Mouse (Mus musculus) bone marrow macrophage, adult 2 months (primary cell): ENCODE measurements around the gene Ngb. TPM values are rescaled to one million over a fixed set of nuclear protein-coding genes. Genes with fewer than 3 reads are reported as not detected.

Experiments used
- H3K27ac ChIP-seq: 2 replicates; pipeline ENCODE4 v1.5.1; 2012; ENCODE audit warnings: low read depth, low read length; ENCODE audit not compliant: insufficient read depth
- H3K4me1 ChIP-seq: 2 replicates; pipeline ENCODE4 v1.6.1; 2012; ENCODE audit warnings: low read length; ENCODE audit not compliant: control insufficient read depth, insufficient read depth
- H3K4me3 ChIP-seq: 2 replicates; pipeline ENCODE4 v1.5.1; 2012; ENCODE audit warnings: mild to moderate bottlenecking, low read length, moderate library complexity; ENCODE audit not compliant: insufficient read depth
- CTCF ChIP-seq: IDR thresholded peaks from 2 replicates; pipeline ENCODE4 v1.5.1; 2012; ENCODE audit warnings: low read depth, mild to moderate bottlenecking, low read length, moderate library complexity
- POLR2A ChIP-seq: IDR thresholded peaks from 2 replicates; pipeline ENCODE4 v1.6.1; 2012; ENCODE audit warnings: mild to moderate bottlenecking, low read depth, low read length, borderline replicate concordance
- polyA plus RNA-seq: library from polyadenylated mRNA; stranded (reverse); fragments of >200 nt; gene quantifications from 2 replicates; pipeline ENCODE4 v1.2.4, GENCODE M21; 2012; ENCODE audit not compliant: missing spikeins, insufficient read depth, insufficient read length

The Ngb gene
- polyA plus RNA-seq, 1 experiment: not detected

GRCm38 (mm10) chr12:87100331-87100730, 2.0 kb downstream of the Ngb start:
- H3K27ac ChIP-seq: no peak overlapping the region
- H3K4me1 ChIP-seq: no peaks in the 10 kb centered on the region
- H3K4me3 ChIP-seq: no peak overlapping the region
- no peak for TF ChIP-seq CTCF

- H3K4me3 ChIP-seq: no peak overlapping the region
- no peak overlapping the region for H3K27ac ChIP-seq
- TF ChIP-seq POLR2A: no peak
- H3K4me1 ChIP-seq: no peaks in the 10 kb centered on the region
These were observed 8.7 kb downstream of the Ngb start for GRCm38 (mm10) chr12:87093671-87094070.

- Histone ChIP-seq H3K4me1 (no peaks in the 10 kb centered on the region), H3K27ac (no peak overlapping the region), H3K4me3 (no peak overlapping the region)
- TF ChIP-seq CTCF (no peak), POLR2A (no peak)
These were observed 9.1 kb downstream of the Ngb start for GRCm38 (mm10) chr12:87093249-87093648.

- Histone ChIP-seq H3K4me3 (no peak overlapping the region), H3K4me1 (no peaks in the 10 kb centered on the region), H3K27ac (no peak overlapping the region)
- TF ChIP-seq POLR2A (no peak), CTCF (no peak)
These were observed 10.4 kb downstream of the Ngb start for GRCm38 (mm10) chr12:87091916-87092315.

GRCm38 (mm10) chr12:87089701-87090100, 12.6 kb downstream of the Ngb start:
- no peak overlapping the region for H3K27ac ChIP-seq
- no peaks in the 10 kb centered on the region for H3K4me1 ChIP-seq
- H3K4me3 ChIP-seq: no peak overlapping the region
- TF ChIP-seq POLR2A: no peak
- no peak for TF ChIP-seq CTCF

GRCm38 (mm10) chr12:87089255-87089654, 13.1 kb downstream of the Ngb start:
- H3K27ac ChIP-seq: no peak overlapping the region
- no peak overlapping the region for H3K4me3 ChIP-seq
- TF ChIP-seq CTCF (no peak), POLR2A (no peak)
- no peaks in the 10 kb centered on the region for H3K4me1 ChIP-seq

GRCm38 (mm10) chr12:87088331-87088730, 14.0 kb downstream of the Ngb start:
- Histone ChIP-seq H3K4me3 (no peak overlapping the region), H3K27ac (no peak overlapping the region), H3K4me1 (no peaks in the 10 kb centered on the region)
- TF ChIP-seq POLR2A (no peak), CTCF (no peak)

GRCm38 (mm10) chr12:87087236-87087635, 15.1 kb downstream of the Ngb start:
- no peaks in the 10 kb centered on the region for H3K4me1 ChIP-seq
- TF ChIP-seq CTCF: no peak
- no peak overlapping the region for H3K4me3 ChIP-seq
- H3K27ac ChIP-seq: no peak overlapping the region

GRCm38 (mm10) chr12:87082797-87083196, 19.5 kb downstream of the Ngb start:
- TF ChIP-seq POLR2A (no peak), CTCF (no peak)
- Histone ChIP-seq H3K27ac (no peak overlapping the region), H3K4me1 (no peaks in the 10 kb centered on the region), H3K4me3 (no peak overlapping the region)

GRCm38 (mm10) chr12:87076610-87077009, 25.7 kb downstream of the Ngb start:
- TF ChIP-seq CTCF (no peak), POLR2A (no peak)
- no peak overlapping the region for H3K27ac ChIP-seq
- H3K4me1 ChIP-seq: no peaks in the 10 kb centered on the region
- H3K4me3 ChIP-seq: no peak overlapping the region

- no peak overlapping the region for H3K27ac ChIP-seq
- no peaks in the 10 kb centered on the region for H3K4me1 ChIP-seq
- H3K4me3 ChIP-seq: no peak overlapping the region
- TF ChIP-seq POLR2A (no peak), CTCF (no peak)
These were observed 31.8 kb downstream of the Ngb start for GRCm38 (mm10) chr12:87070520-87070919.

GRCm38 (mm10) chr12:87066429-87066828, 35.9 kb downstream of the Ngb start:
- Histone ChIP-seq H3K4me1 (no peaks in the 10 kb centered on the region), H3K4me3 (no peak overlapping the region), H3K27ac (no peak overlapping the region)
- TF ChIP-seq CTCF (no peak), POLR2A (no peak)
